Mouse (Mus musculus): ENCODE data around the gene Adcy5.

The Adcy5 gene

GRCm38 (mm10) chr16:35271572-35271971, 116.9 kb downstream of the Adcy5 start:
- DNase-seq: no peak

GRCm38 (mm10) chr16:35272417-35272816, 117.7 kb downstream of the Adcy5 start:
- DNase-seq: no peak

- DNase-seq: no peak
These were observed 123.5 kb downstream of the Adcy5 start for GRCm38 (mm10) chr16:35278166-35278565.

GRCm38 (mm10) chr16:35282456-35282855, 127.8 kb downstream of the Adcy5 start:
- no peak for DNase-seq

- DNase-seq: no peak
These were observed 131.1 kb downstream of the Adcy5 start for GRCm38 (mm10) chr16:35285821-35286220.

GRCm38 (mm10) chr16:35287244-35287643, 132.6 kb downstream of the Adcy5 start:
- DNase-seq: no peak

- no peak for DNase-seq
These were observed 143.1 kb downstream of the Adcy5 start for GRCm38 (mm10) chr16:35297786-35298185.

GRCm38 (mm10) chr16:35300156-35300555, 145.5 kb downstream of the Adcy5 start:
- no peak for DNase-seq

GRCm38 (mm10) chr16:35302441-35303280, 148.0 kb downstream of the Adcy5 start:
- DNase-seq: peak; percentile 48

GRCm38 (mm10) chr16:35303721-35304120, 149.0 kb downstream of the Adcy5 start:
- DNase-seq: no peak

- DNase-seq: no peak
These were observed 149.7 kb downstream of the Adcy5 start for GRCm38 (mm10) chr16:35304416-35304815.

- no peak for DNase-seq
These were observed 150.5 kb downstream of the Adcy5 start for GRCm38 (mm10) chr16:35305226-35305625.

- DNase-seq: no peak
These were observed 152.0 kb downstream of the Adcy5 start for GRCm38 (mm10) chr16:35306631-35307030.

GRCm38 (mm10) chr16:35307331-35307730, 152.7 kb downstream of the Adcy5 start:
- no peak for DNase-seq

- no peak for DNase-seq
These were observed 153.3 kb downstream of the Adcy5 start for GRCm38 (mm10) chr16:35308016-35308415.

- DNase-seq: no peak
These were observed 153.9 kb downstream of the Adcy5 start for GRCm38 (mm10) chr16:35308486-35309143.

- DNase-seq: no peak
These were observed 155.0 kb downstream of the Adcy5 start for GRCm38 (mm10) chr16:35309634-35310033.

GRCm38 (mm10) chr16:35310551-35311110, 156.0 kb downstream of the Adcy5 start:
- DNase-seq: no peak

GRCm38 (mm10) chr16:35311586-35311985, 156.9 kb downstream of the Adcy5 start:
- DNase-seq: no peak

- DNase-seq: no peak
These were observed 160.8 kb downstream of the Adcy5 start for GRCm38 (mm10) chr16:35315496-35315895.

GRCm38 (mm10) chr16:35316856-35317264, 162.2 kb downstream of the Adcy5 start:
- no peak for DNase-seq

- no peak for DNase-seq
These were observed 162.8 kb downstream of the Adcy5 start for GRCm38 (mm10) chr16:35317460-35317859.

GRCm38 (mm10) chr16:35318397-35318796, 163.7 kb downstream of the Adcy5 start:
- no peak for DNase-seq

GRCm38 (mm10) chr16:35319335-35319734, 164.7 kb downstream of the Adcy5 start:
- no peak for DNase-seq

Data from thymus, postnatal 4 days (tissue).